Mouse (Mus musculus) mesoderm, embryonic 11.5 days (tissue): Measurements from ENCODE around the gene Slc8a2.

Source experiments
- DNase-seq: peaks from one replicate; pipeline ENCODE4 v3.0.0-alpha.2; 2012; ENCODE audit warnings: low read depth, low spot score

Slc8a2 gene

GRCm38 (mm10) chr7:16120262-16120600, 9.4 kb upstream of the Slc8a2 start:
- DNase-seq = no peak

- no peak for DNase-seq
These were observed 3.8 kb upstream of the Slc8a2 start for GRCm38 (mm10) chr7:16125829-16126228.

GRCm38 (mm10) chr7:16128344-16128743, 1.3 kb upstream of the Slc8a2 start:
- DNase-seq = no peak

GRCm38 (mm10) chr7:16128899-16129298, 727 bp upstream of the Slc8a2 start:
- DNase-seq = no peak

- peak; percentile 88 for DNase-seq
These were observed 443 bp downstream of the Slc8a2 start for GRCm38 (mm10) chr7:16129846-16130691.

- DNase-seq = no peak
These were observed 1.5 kb downstream of the Slc8a2 start for GRCm38 (mm10) chr7:16130956-16131634.

GRCm38 (mm10) chr7:16132161-16132581, 2.5 kb downstream of the Slc8a2 start:
- DNase-seq = no peak

- DNase-seq = no peak
These were observed 3.3 kb downstream of the Slc8a2 start for GRCm38 (mm10) chr7:16132926-16133325.

- no peak for DNase-seq
These were observed 4.1 kb downstream of the Slc8a2 start for GRCm38 (mm10) chr7:16133691-16134090.

GRCm38 (mm10) chr7:16134951-16135392, 5.3 kb downstream of the Slc8a2 start:
- DNase-seq = peak; percentile 49

- no peak for DNase-seq
These were observed 17.1 kb downstream of the Slc8a2 start for GRCm38 (mm10) chr7:16146489-16147410.

GRCm38 (mm10) chr7:16147643-16148042, 18.0 kb downstream of the Slc8a2 start:
- peak; percentile 70 for DNase-seq

GRCm38 (mm10) chr7:16149241-16149640, 19.6 kb downstream of the Slc8a2 start:
- DNase-seq = no peak

- no peak for DNase-seq
These were observed 20.8 kb downstream of the Slc8a2 start for GRCm38 (mm10) chr7:16150191-16151145.

- peak; percentile 76 for DNase-seq
These were observed 23.9 kb downstream of the Slc8a2 start for GRCm38 (mm10) chr7:16153522-16153921.

GRCm38 (mm10) chr7:16155132-16155872, 25.7 kb downstream of the Slc8a2 start:
- DNase-seq = no peak

GRCm38 (mm10) chr7:16156105-16156714, 26.6 kb downstream of the Slc8a2 start:
- DNase-seq = no peak

GRCm38 (mm10) chr7:16158735-16159134, 29.1 kb downstream of the Slc8a2 start:
- no peak for DNase-seq

GRCm38 (mm10) chr7:16160702-16161101, 31.1 kb downstream of the Slc8a2 start:
- no peak for DNase-seq

GRCm38 (mm10) chr7:16161302-16161701, 31.7 kb downstream of the Slc8a2 start:
- no peak for DNase-seq
